Mouse (Mus musculus): ENCODE data around the gene Fra10ac1. TPM values are rescaled to one million over a fixed set of nuclear protein-coding genes. Genes with fewer than 3 reads are reported as not detected.

Gene Fra10ac1
- total and polyA plus RNA-seq, 2 experiments from 2014 or later: 4.9 to 31.4 TPM

DNA sequence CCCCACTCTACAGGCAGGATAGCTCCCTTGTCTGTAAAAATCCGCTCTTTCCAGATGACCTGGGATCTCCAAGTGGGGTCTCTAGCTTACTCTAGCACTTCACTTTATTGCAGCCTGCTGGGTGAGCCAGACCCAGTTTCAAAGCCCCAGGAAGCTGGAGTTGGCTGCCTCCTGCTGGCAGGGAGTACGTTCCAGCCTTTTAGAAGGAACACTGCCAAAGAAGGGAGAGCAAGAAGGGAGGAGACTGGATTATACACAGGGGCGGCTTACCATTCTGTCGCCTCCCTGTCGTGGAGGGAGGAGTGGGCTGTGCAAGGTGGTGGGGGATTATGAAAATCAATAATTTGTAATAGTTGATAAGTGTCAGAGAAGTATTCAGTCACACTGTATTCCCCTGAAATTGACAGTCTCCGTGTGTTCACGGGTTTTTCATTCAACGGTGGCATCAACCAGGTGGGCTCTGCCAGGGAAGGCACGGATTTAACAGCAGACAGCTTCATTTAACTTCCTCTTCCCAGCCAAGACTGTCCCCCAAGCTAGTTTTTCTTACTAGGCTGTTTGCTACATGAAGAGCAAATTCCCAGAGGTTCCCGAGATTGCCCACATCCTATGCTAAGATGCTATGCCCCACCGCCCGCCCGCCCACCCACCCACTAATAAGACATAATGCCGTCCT lies 40.0 kb upstream of the Fra10ac1 start:
- no peaks in the 10 kb centered on the region for H3K9me3 ChIP-seq (ENCODE audit: low read length)
- ATAC-seq (ENCODE audit: low FRiP score): peak; percentile 81
- peak; percentile 81 for DNase-seq (ENCODE audit: low spot score)
- 9% methylated on average over 14 of the region's 14 CpGs for WGBS
- H3K4me3 ChIP-seq (ENCODE audit: low read depth, low read length): peak overlapping the region; percentile 47
- peak overlapping the region; percentile 52 for H3K4me2 ChIP-seq (ENCODE audit: low read depth, low read length, poor library complexity, severe bottlenecking)
- TF ChIP-seq CTCF (IDR thresholded peaks at IDR 0.05): peak; percentile 87
- no peaks in the 10 kb centered on the region for H3K27me3 ChIP-seq (ENCODE audit: insufficient read depth, low read length)
- H3K9ac ChIP-seq (replicated peaks; ENCODE audit: low read length, poor library complexity, severe bottlenecking): peak overlapping the region; percentile 67
- peaks cover 6% of the 10 kb centered on the region; the same call in 1 of the 2 replicates for H3K4me1 ChIP-seq (ENCODE audit: insufficient read depth, low read length)
- no peaks in the 10 kb centered on the region for H3K36me3 ChIP-seq (ENCODE audit: insufficient read depth, low read length)
- peak overlapping the region; percentile 92 for H3K27ac ChIP-seq (ENCODE audit: low read depth, low read length)

DNA sequence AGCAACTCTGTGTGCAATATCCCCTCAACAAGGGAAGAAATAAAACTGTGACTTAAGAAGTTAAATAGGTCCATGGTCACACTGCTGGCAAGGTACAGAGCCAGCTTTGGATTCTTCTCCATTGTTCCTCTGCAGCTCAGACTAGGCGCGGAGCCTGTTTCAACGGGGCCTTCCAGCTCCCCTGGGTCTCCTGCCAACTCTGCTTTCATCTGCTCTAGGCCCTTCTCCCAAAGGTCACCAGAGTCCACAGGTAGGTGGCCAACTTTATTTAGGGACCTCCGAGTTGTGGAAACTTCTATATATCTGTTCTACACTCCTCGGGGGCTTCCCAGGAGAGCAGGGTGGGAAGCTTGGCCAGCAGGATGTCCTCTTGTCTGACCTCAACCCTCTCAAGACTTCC lies 37.4 kb upstream of the Fra10ac1 start:
- no peaks in the 10 kb centered on the region for H3K9me3 ChIP-seq (ENCODE audit: low read length)
- ATAC-seq (ENCODE audit: low FRiP score) (no peak), DNase-seq (ENCODE audit: low spot score) (no peak)
- H3K27ac ChIP-seq (ENCODE audit: low read depth, low read length): no peak overlapping the region
- H3K4me3 ChIP-seq (ENCODE audit: low read depth, low read length): no peak overlapping the region
- H3K4me2 ChIP-seq (ENCODE audit: low read depth, low read length, poor library complexity, severe bottlenecking): no peak overlapping the region
- peaks cover 10% of the 10 kb centered on the region; the same call in 1 of the 2 replicates for H3K4me1 ChIP-seq (ENCODE audit: insufficient read depth, low read length)
- WGBS: 75% methylated on average over 5 of the region's 5 CpGs
- H3K9ac ChIP-seq (replicated peaks; ENCODE audit: low read length, poor library complexity, severe bottlenecking): no peak overlapping the region
- no peak for TF ChIP-seq CTCF (IDR thresholded peaks at IDR 0.05)
- H3K36me3 ChIP-seq (ENCODE audit: insufficient read depth, low read length): no peaks in the 10 kb centered on the region
- no peaks in the 10 kb centered on the region for H3K27me3 ChIP-seq (ENCODE audit: insufficient read depth, low read length)

DNA sequence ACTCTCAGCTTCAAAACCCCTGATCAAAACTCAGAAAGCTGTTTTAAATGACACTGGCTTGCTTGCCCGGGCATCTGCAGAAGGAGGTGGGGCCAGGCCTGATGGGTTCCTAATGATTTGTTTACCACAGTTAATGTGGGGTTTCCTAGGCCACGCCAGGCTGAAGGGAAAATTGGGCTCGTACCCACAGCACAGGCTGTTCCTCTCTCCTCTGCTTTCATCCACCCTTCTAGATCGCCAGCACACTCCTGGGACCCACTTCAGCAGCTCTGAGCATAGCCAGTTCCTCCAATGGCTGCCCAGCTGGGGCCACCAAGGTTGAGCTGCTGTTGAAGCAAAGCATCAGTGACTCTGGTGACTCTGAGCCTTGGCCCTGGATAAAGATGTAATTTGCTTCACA lies 36.4 kb upstream of the Fra10ac1 start:
- Histone ChIP-seq H3K27ac (ENCODE audit: low read depth, low read length) (no peak overlapping the region), H3K9me3 (ENCODE audit: low read length) (no peaks in the 10 kb centered on the region), H3K36me3 (ENCODE audit: insufficient read depth, low read length) (no peaks in the 10 kb centered on the region), H3K4me1 (ENCODE audit: insufficient read depth, low read length) (peaks cover 10% of the 10 kb centered on the region; the same call in 1 of the 2 replicates), H3K4me3 (ENCODE audit: low read depth, low read length) (no peak overlapping the region), H3K4me2 (ENCODE audit: low read depth, low read length, poor library complexity, severe bottlenecking) (no peak overlapping the region), H3K27me3 (ENCODE audit: insufficient read depth, low read length) (no peaks in the 10 kb centered on the region), H3K9ac (replicated peaks; ENCODE audit: low read length, poor library complexity, severe bottlenecking) (no peak overlapping the region)
- 71% methylated on average over 4 of the region's 4 CpGs for WGBS
- DNase-seq (ENCODE audit: low spot score) (peak; percentile 15), ATAC-seq (ENCODE audit: low FRiP score) (no peak)
- TF ChIP-seq CTCF (IDR thresholded peaks at IDR 0.05): no peak

DNA sequence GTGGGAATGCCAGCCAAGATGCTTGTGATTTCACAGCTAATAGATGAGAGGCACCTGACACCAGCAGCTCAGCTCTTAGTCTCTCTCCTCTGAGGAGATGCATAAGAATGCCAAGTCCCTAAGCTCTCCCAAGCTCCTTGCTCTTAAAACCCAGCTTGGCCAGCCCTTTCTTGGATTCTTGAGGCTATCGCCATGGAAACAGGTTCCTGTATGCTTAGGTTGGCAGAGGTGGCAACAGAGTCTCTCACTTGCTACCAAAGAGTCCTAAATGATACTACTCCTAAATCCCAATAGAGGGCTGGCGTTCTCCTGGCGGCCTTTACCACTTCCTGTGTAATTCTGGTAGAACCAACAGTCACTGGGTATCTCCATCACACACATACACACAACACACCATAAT lies 35.5 kb upstream of the Fra10ac1 start:
- peaks cover 10% of the 10 kb centered on the region; the same call in 1 of the 2 replicates for H3K4me1 ChIP-seq (ENCODE audit: insufficient read depth, low read length)
- H3K4me3 ChIP-seq (ENCODE audit: low read depth, low read length): no peak overlapping the region
- H3K4me2 ChIP-seq (ENCODE audit: low read depth, low read length, poor library complexity, severe bottlenecking): no peak overlapping the region
- H3K27ac ChIP-seq (ENCODE audit: low read depth, low read length): peak overlapping the region; percentile 55; the same call in 1 of the 2 replicates
- 67% methylated on average over 3 of the region's 3 CpGs for whole genome bisulfite sequencing
- TF ChIP-seq CTCF (IDR thresholded peaks at IDR 0.05): no peak
- H3K9me3 ChIP-seq (ENCODE audit: low read length): no peaks in the 10 kb centered on the region
- peak; percentile 25; the same call in 1 of the 2 replicates for ATAC-seq (ENCODE audit: low FRiP score)
- peak; percentile 50 for DNase-seq (ENCODE audit: low spot score)
- H3K36me3 ChIP-seq (ENCODE audit: insufficient read depth, low read length): no peaks in the 10 kb centered on the region
- H3K9ac ChIP-seq (replicated peaks; ENCODE audit: low read length, poor library complexity, severe bottlenecking): no peak overlapping the region
- no peaks in the 10 kb centered on the region for H3K27me3 ChIP-seq (ENCODE audit: insufficient read depth, low read length)

DNA sequence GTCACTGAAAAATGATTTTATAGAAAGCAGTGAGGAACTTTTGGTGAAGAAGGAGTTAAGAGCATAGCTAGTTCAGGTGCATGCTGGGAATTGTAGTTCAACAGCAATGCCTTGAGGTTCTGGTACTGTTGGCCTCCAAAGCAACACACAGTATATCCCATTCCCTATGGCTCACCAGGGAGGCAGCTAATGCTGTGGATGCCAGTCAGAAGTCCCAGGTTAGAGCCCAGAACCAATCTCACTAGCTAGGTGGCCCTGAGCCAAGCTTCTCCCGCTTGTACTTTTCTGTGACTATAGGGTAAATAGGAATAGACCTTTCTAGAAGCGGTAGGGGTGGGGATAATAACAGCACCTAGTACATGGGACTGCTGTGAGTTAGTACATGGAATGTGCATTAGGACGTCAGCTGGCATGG lies 34.7 kb upstream of the Fra10ac1 start:
- H3K9ac ChIP-seq (replicated peaks; ENCODE audit: low read length, poor library complexity, severe bottlenecking): no peak overlapping the region
- ATAC-seq (ENCODE audit: low FRiP score) (peak; percentile 62; the same call in 1 of the 2 replicates), DNase-seq (ENCODE audit: low spot score) (peak; percentile 56)
- no peaks in the 10 kb centered on the region for H3K9me3 ChIP-seq (ENCODE audit: low read length)
- WGBS: 65% methylated on average over 3 of the region's 3 CpGs
- no peak overlapping the region for H3K4me3 ChIP-seq (ENCODE audit: low read depth, low read length)
- H3K4me1 ChIP-seq (ENCODE audit: insufficient read depth, low read length): peaks cover 10% of the 10 kb centered on the region; the same call in 1 of the 2 replicates
- no peak overlapping the region; the same call in 1 of the 2 replicates for H3K4me2 ChIP-seq (ENCODE audit: low read depth, low read length, poor library complexity, severe bottlenecking)
- peak overlapping the region; percentile 55; the same call in 1 of the 2 replicates for H3K27ac ChIP-seq (ENCODE audit: low read depth, low read length)
- H3K36me3 ChIP-seq (ENCODE audit: insufficient read depth, low read length): no peaks in the 10 kb centered on the region
- no peaks in the 10 kb centered on the region for H3K27me3 ChIP-seq (ENCODE audit: insufficient read depth, low read length)
- TF ChIP-seq CTCF (IDR thresholded peaks at IDR 0.05): no peak

DNA sequence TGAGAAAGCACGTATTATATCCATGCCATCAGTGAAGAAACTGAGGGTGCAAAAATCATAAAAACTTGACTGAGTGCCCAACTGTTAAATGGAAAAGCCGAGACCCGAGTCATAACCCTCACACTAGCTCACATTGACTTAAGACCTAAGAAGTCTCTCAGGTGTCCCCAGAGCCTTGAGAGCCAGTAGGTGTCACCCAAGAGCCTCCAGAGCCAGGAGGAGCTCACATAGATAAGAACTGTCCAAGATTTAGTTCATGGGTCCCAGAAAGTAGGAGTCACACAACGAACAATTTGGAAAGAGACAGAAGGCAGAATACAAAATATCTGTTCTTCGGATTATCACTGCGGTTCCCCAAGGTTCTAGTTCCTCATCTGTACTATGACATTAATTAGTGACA lies 29.8 kb upstream of the Fra10ac1 start:
- peaks cover 4% of the 10 kb centered on the region; the same call in 1 of the 2 replicates for H3K4me1 ChIP-seq (ENCODE audit: insufficient read depth, low read length)
- H3K9ac ChIP-seq (replicated peaks; ENCODE audit: low read length, poor library complexity, severe bottlenecking): no peak overlapping the region
- ATAC-seq (ENCODE audit: low FRiP score) (no peak), DNase-seq (ENCODE audit: low spot score) (peak; percentile 58)
- H3K27ac ChIP-seq (ENCODE audit: low read depth, low read length): no peak overlapping the region
- no peaks in the 10 kb centered on the region for H3K36me3 ChIP-seq (ENCODE audit: insufficient read depth, low read length)
- no peaks in the 10 kb centered on the region for H3K9me3 ChIP-seq (ENCODE audit: low read length)
- WGBS: 58% methylated on average over 6 of the region's 6 CpGs
- TF ChIP-seq CTCF (IDR thresholded peaks at IDR 0.05): peak; percentile 73
- no peak overlapping the region for H3K4me3 ChIP-seq (ENCODE audit: low read depth, low read length)
- no peak overlapping the region for H3K4me2 ChIP-seq (ENCODE audit: low read depth, low read length, poor library complexity, severe bottlenecking)
- no peaks in the 10 kb centered on the region for H3K27me3 ChIP-seq (ENCODE audit: insufficient read depth, low read length)
